Mouse (Mus musculus): ENCODE measurements around the gene Otud5. TPM values are rescaled to one million over a fixed set of nuclear protein-coding genes. Genes with fewer than 3 reads are reported as not detected.
"Not testable (repeated sequence)": the region's sequence is repeated elsewhere in the genome, so short reads cannot be mapped to it uniquely, and the experiment has no call there.

The Otud5 gene
- total and polyA plus RNA-seq, 2 experiments from 2014 or later, result 14.4 to 25.7 TPM

GRCm38 (mm10) chrX:7907735-7908134 is 66.6 kb downstream of the Otud5 start, which contains the start of gene Gm10491:
Gene Gm10491, minus strand, starts transcription at chrX:7907835.
- TF ChIP-seq CTCF (IDR thresholded peaks at IDR 0.05; ENCODE audit: low read depth) (no peak), EP300 (IDR thresholded peaks at IDR 0.05; ENCODE audit: low read depth) (no peak)
- H3K9me3 ChIP-seq (replicated peaks; ENCODE audit: control insufficient read depth, low read length), result no peaks in the 10 kb centered on the region
- no peaks in the 10 kb centered on the region for H3K4me1 ChIP-seq (ENCODE audit: control insufficient read depth, insufficient read depth)
- 73% methylated on average over 5 of the region's 5 CpGs for WGBS
- no peak within 1 kb of the TSS for H3K9ac ChIP-seq (replicated peaks; ENCODE audit: low read depth, low read length)
- H3K27ac ChIP-seq (ENCODE audit: low read depth), result no peak within 1 kb of the TSS
- peaks cover 13% of the 10 kb centered on the region; the same call in 1 of the 2 replicates for H3K36me3 ChIP-seq (replicated peaks; ENCODE audit: control insufficient read depth, insufficient read depth, low read length)
- DNase-seq (ENCODE audit: low spot score) (no peak), ATAC-seq (ENCODE audit: insufficient read depth, low read depth) (no peak)
- no peak within 1 kb of the TSS for H3K4me3 ChIP-seq (ENCODE audit: low read depth, low read length)
- H3K4me2 ChIP-seq (ENCODE audit: low read depth, low read length), result no peak within 1 kb of the TSS
- H3K27me3 ChIP-seq (ENCODE audit: control insufficient read depth, insufficient read depth, low read length), result no peaks in the 10 kb centered on the region

DNA sequence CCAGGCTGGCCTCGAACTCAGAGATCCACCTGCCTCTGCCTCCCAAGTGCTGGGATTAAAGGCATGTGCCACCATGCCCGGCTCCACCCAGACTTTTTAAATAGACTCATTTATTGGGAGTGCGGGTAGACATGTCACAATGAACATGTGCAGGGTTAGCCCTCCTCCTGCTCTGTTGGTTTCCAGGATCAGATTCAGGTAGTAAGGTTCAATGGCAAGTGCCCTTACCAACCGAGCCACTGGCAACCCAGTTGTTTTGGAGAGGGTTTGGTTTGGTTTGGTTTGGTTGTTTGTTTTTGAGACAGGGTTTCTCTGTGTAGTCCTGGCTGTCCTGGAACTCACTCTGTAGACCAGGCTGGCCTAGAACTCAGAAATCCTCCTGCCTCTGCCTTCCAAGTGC is 68.1 kb downstream of the Otud5 start, which contains the start of gene Gm10490:
Gm10490 (plus strand) TSS at position 301 of the 400 bp plus-strand sequence.
- 80% methylated on average over 4 of the region's 4 CpGs for WGBS

GRCm38 (mm10) chrX:7910473-7910872 is 69.3 kb downstream of the Otud5 start:
- no peaks in the 10 kb centered on the region for H3K9me3 ChIP-seq (replicated peaks; ENCODE audit: control insufficient read depth, low read length)
- no peaks in the 10 kb centered on the region for H3K27me3 ChIP-seq (ENCODE audit: control insufficient read depth, insufficient read depth, low read length)
- no peak overlapping the region for H3K9ac ChIP-seq (replicated peaks; ENCODE audit: low read depth, low read length)
- H3K36me3 ChIP-seq (replicated peaks; ENCODE audit: control insufficient read depth, insufficient read depth, low read length), result 0 out of 2 replicates have a peak, but pooled peaks cover 9% of the 10 kb centered on the region
- DNase-seq (ENCODE audit: low spot score) (no peak), ATAC-seq (ENCODE audit: insufficient read depth, low read depth) (no peak; the same call in 1 of the 2 replicates)
- TF ChIP-seq EP300 (IDR thresholded peaks at IDR 0.05; ENCODE audit: low read depth) (no peak), CTCF (IDR thresholded peaks at IDR 0.05; ENCODE audit: low read depth) (peak; percentile 27; the same call in 1 of the 2 replicates)
- 51% methylated on average over 6 of the region's 6 CpGs for WGBS
- H3K4me1 ChIP-seq (ENCODE audit: control insufficient read depth, insufficient read depth), result no peaks in the 10 kb centered on the region
- no peak overlapping the region for H3K4me2 ChIP-seq (ENCODE audit: low read depth, low read length)
- no peak overlapping the region for H3K27ac ChIP-seq (ENCODE audit: low read depth)
- H3K4me3 ChIP-seq (ENCODE audit: low read depth, low read length), result no peak overlapping the region

More for the DNA sequence above, 68.1 kb downstream of the Otud5 start, which contains the start of gene Gm10490:
- H3K27me3 ChIP-seq (ENCODE audit: control insufficient read depth, insufficient read depth, low read length); H3K9me3 ChIP-seq (replicated peaks; ENCODE audit: control insufficient read depth, low read length); ATAC-seq (ENCODE audit: insufficient read depth, low read depth); H3K9ac ChIP-seq (replicated peaks; ENCODE audit: low read depth, low read length); DNase-seq (ENCODE audit: low spot score); H3K36me3 ChIP-seq (replicated peaks; ENCODE audit: control insufficient read depth, insufficient read depth, low read length); H3K27ac ChIP-seq (ENCODE audit: low read depth); H3K4me3 ChIP-seq (ENCODE audit: low read depth, low read length); H3K4me1 ChIP-seq (ENCODE audit: control insufficient read depth, insufficient read depth); H3K4me2 ChIP-seq (ENCODE audit: low read depth, low read length): not testable (repeated sequence)

GRCm38 (mm10) chrX:7915669-7916068 is 74.5 kb downstream of the Otud5 start:
- DNase-seq (ENCODE audit: low spot score), result not testable (repeated sequence)
- 0 out of 2 replicates have a peak, but pooled peaks have one; percentile 57 for ATAC-seq (ENCODE audit: insufficient read depth, low read depth)

GRCm38 (mm10) chrX:7917960-7918359 is 76.8 kb downstream of the Otud5 start:
- not testable (repeated sequence) for H3K4me3 ChIP-seq (ENCODE audit: low read depth, low read length); H3K9me3 ChIP-seq (replicated peaks; ENCODE audit: control insufficient read depth, low read length); DNase-seq (ENCODE audit: low spot score); ATAC-seq (ENCODE audit: insufficient read depth, low read depth); H3K4me1 ChIP-seq (ENCODE audit: control insufficient read depth, insufficient read depth); H3K9ac ChIP-seq (replicated peaks; ENCODE audit: low read depth, low read length); H3K4me2 ChIP-seq (ENCODE audit: low read depth, low read length); H3K27ac ChIP-seq (ENCODE audit: low read depth); H3K36me3 ChIP-seq (replicated peaks; ENCODE audit: control insufficient read depth, insufficient read depth, low read length)
- WGBS, result 65% methylated on average over 6 of the region's 6 CpGs
- H3K27me3 ChIP-seq (ENCODE audit: control insufficient read depth, insufficient read depth, low read length), result peaks cover 33% of the 10 kb centered on the region

More at GRCm38 (mm10) chrX:7915669-7916068, 74.5 kb downstream of the Otud5 start:
- not testable (repeated sequence) for H3K36me3 ChIP-seq (replicated peaks; ENCODE audit: control insufficient read depth, insufficient read depth, low read length); H3K4me3 ChIP-seq (ENCODE audit: low read depth, low read length); H3K4me1 ChIP-seq (ENCODE audit: control insufficient read depth, insufficient read depth); H3K27ac ChIP-seq (ENCODE audit: low read depth); H3K4me2 ChIP-seq (ENCODE audit: low read depth, low read length); H3K9me3 ChIP-seq (replicated peaks; ENCODE audit: control insufficient read depth, low read length); H3K9ac ChIP-seq (replicated peaks; ENCODE audit: low read depth, low read length)
- H3K27me3 ChIP-seq (ENCODE audit: control insufficient read depth, insufficient read depth, low read length), result peaks cover 14% of the 10 kb centered on the region
- 11% methylated on average over 3 of the region's 3 CpGs for WGBS

DNA sequence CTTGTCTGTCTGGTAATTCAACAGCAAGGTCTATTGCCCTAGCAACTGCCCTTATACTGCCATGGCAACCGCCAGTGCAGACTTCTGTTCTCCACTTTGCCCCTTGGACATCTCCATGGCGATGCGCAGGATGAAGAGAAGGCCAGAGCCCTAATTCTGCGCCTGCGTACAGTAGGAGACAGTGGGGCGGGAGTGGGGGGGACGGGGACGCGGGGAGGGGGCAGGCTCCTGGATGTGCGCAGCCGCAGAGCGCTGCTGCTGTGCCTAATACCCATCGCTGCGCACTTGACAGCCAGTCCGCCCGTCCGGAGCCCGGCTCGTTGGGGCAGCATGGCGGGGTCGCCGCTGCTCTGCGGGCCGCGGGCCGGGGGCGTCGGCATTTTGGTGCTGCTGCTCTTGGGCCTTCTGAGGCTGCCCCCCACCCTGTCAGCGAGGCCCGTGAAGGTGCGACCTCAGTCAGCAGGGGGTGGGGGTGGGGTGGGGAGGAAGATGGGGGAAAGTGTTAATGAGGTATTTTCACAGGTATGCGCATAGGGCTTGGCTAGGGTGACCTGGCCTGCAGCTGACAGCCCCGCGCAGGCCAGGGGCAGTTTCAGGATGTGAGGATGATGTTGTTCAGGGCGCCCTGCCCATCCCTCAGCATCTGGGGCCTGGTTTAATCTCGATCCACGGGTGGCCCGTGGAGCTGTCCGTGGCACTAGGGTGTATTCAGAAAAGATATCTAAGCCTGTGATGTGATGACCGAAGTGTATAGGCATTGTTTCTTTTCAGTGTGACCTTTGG is 78.6 kb downstream of the Otud5 start, which contains the start of gene Pcsk1n:
Pcsk1n (plus strand) TSS at position 222 of the 783 bp plus-strand sequence.
- no peaks in the 10 kb centered on the region for H3K9me3 ChIP-seq (replicated peaks; ENCODE audit: control insufficient read depth, low read length)
- 13% methylated on average over 36 of the region's 40 CpGs for WGBS
- DNase-seq (ENCODE audit: low spot score) (no peak), ATAC-seq (ENCODE audit: insufficient read depth, low read depth) (no peak)
- H3K36me3 ChIP-seq (replicated peaks; ENCODE audit: control insufficient read depth, insufficient read depth, low read length), result no peaks in the 10 kb centered on the region
- no peak within 1 kb of the TSS for H3K27ac ChIP-seq (ENCODE audit: low read depth)
- TF ChIP-seq CTCF (IDR thresholded peaks at IDR 0.05; ENCODE audit: low read depth) (no peak), EP300 (IDR thresholded peaks at IDR 0.05; ENCODE audit: low read depth) (no peak)
- no peak within 1 kb of the TSS for H3K4me2 ChIP-seq (ENCODE audit: low read depth, low read length)
- H3K9ac ChIP-seq (replicated peaks; ENCODE audit: low read depth, low read length), result no peak within 1 kb of the TSS
- no peaks in the 10 kb centered on the region for H3K4me1 ChIP-seq (ENCODE audit: control insufficient read depth, insufficient read depth)
- no peak within 1 kb of the TSS for H3K4me3 ChIP-seq (ENCODE audit: low read depth, low read length)
- H3K27me3 ChIP-seq (ENCODE audit: control insufficient read depth, insufficient read depth, low read length), result peaks cover 45% of the 10 kb centered on the region
